Mouse (Mus musculus) naive thymus-derived CD4-positive, alpha-beta T cell, adult 5 months (primary cell): ENCODE results near the gene Ifit1bl2. TPM values are rescaled to one million over a fixed set of nuclear protein-coding genes. Genes with fewer than 3 reads are reported as not detected.

Experiments used
- polyA plus RNA-seq: library from polyadenylated mRNA; unstranded; fragments of 100-300 nt; shearing (Covaris generic); gene quantifications from one replicate; pipeline ENCODE4 v1.2.1, GENCODE M21; 2017

Ifit1bl2 gene
- 0.34 TPM for polyA plus RNA-seq

DNA sequence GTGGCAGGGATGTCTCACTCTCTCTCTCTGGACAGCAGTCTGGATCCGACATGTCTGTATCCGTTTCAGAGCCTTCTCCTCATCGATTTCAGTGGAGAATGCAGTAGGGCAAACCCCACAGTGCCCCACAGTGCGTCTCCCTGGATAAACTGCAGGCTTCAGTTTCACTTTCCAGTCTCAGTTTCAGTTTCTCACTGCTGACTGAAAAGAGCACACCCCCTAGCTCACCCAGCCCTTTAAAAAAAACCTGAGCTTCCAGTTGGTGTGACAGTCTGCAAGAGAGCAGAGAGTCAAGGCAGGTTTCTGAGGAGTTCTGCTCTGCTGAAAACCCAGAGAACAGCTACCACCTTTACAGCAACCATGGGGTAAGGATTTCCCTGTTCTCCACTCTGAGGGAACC lies at the start of gene Ifit1bl2, which contains the start of gene Ifit1:
Gene Ifit1bl2 (minus strand): TSS at position 121 of the 400 bp plus-strand sequence.
Gene Ifit1 (plus strand): TSS at position 249 of the 400 bp plus-strand sequence.

DNA sequence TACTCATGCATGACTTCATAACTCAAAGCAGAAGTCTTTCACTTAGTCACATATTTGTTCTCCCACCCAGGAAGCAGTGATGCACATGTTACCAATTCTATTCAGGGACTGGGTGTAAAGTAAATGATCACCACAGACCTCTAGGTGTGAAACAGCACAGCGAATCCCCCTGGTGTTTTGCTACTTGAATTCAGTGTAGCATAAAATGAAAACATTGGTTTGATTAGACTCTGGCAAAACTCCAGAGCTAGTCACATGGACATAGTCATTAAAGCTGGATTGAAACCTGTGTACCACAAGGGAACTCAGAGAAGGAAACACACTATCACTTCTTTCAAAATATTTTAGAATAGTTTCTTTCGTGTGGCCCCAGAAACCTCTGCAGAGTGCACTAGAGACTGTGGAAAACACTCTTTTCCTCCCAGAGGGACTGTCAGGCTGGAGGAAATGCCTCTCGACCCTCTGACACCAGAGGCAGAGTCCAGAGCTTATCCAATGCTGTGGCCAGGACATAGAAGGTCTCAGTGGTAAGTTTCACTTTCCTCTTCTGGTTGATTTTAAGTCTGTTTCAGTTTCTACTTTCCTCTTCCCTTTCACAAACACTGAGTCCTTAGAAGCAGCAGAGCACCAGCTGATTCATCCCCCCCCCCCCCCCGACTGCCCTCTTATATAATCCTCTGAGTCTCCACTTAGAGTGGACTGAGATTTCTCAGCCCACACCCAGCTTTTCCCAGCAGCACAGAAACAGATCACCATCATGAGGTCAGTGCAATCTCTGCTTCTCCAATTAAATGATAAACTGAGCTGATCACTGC lies 33.1 kb downstream of the Ifit1bl2 start, which contains the start of gene Ifit3b:
Gene Ifit3b (plus strand): TSS at position 734 of the 815 bp plus-strand sequence.

DNA sequence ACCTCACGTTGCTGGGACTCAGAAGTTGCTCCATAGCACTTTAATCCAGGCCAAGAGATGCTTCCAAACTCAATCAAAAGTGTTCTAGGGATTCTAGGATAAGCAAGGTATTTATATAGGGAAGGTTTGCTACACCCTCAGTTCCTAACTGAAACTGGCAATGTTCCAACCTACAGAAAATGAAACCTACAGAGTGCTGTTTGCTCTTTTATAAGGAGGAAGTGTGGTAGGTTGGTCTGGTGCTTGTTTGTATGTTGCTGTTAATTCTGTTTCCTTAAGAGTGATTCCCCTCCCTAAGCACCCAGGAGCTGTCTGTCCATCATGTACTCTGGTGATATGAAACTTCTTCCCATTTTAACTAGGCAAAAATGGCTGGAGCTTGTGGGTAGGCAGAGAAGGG lies 38.7 kb downstream of the Ifit1bl2 start, which contains the start of gene Ifit1bl1:
Gene Ifit1bl1 (minus strand): TSS at position 69 of the 400 bp plus-strand sequence.

DNA sequence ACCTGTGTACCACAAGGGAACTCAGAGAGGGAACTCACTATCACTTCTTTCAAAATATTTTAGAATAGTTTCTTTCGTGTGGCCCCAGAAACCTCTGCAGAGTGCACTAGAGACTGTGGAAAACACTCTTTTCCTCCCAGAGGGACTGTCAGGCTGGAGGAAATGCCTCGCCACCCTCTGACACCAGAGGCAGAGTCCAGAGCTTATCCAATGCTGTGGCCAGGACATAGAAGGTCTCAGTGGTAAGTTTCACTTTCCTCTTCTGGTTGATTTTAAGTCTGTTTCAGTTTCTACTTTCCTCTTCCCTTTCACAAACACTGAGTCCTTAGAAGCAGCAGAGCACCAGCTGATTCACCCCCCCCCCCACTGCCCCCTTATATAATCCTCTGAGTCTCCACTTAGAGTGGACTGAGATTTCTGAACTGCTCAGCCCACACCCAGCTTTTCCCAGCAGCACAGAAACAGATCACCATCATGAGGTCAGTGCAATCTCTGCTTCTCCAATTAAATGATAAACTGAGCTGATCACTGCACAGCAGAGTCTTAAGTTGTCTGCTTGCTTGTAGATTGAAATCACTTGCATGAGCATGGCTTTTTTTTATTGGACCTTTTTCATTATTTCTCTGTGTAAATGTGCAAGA lies 57.3 kb downstream of the Ifit1bl2 start, which contains the start of gene Ifit3:
Gene Ifit3 (plus strand): TSS at position 406 of the 641 bp plus-strand sequence.

Other genes with a start within 250 kb of the Ifit1bl2 start
- gene Ch25h, start 165.6 kb downstream of the Ifit1bl2 start, polyA plus RNA-seq, result not detected
- gene Lipa, start 113.3 kb downstream of the Ifit1bl2 start, polyA plus RNA-seq, result 85.8 TPM
- 17.6 TPM for gene Ifit2, start 90.0 kb downstream of the Ifit1bl2 start, polyA plus RNA-seq
- 4.6 TPM for gene Ifit3, start 57.2 kb downstream of the Ifit1bl2 start, polyA plus RNA-seq
- gene Ifit1bl1, start 38.8 kb downstream of the Ifit1bl2 start, polyA plus RNA-seq, result 10.3 TPM
- 0.46 TPM for gene Ifit3b, start 32.8 kb downstream of the Ifit1bl2 start, polyA plus RNA-seq
- 4.4 TPM for gene Ifit1, start 128 bp upstream of the Ifit1bl2 start, polyA plus RNA-seq
- gene Slc16a12, start 106.5 kb upstream of the Ifit1bl2 start, polyA plus RNA-seq, result not detected
- 0.95 TPM for gene Pank1, start 238.7 kb upstream of the Ifit1bl2 start, polyA plus RNA-seq